In genomic region chr7:80360435-80360834, GRCm38 (mm10) we compare ENCODE assay signal across 20 mouse cellular contexts.
"Had no signal": no experiment of that assay in that cellular context is flagged by ENCODE, and none has a peak within 500 bp of the region (broad histone marks: within the 10 kb centered on the region; RNA-seq: fewer than 3 reads in every experiment).

No protein-coding gene starts in this region.

- H3K4me2 ChIP-seq: kidney, embryonic 15.5 days; liver, embryonic 13.5 days; lung, embryonic 14.5 days; midbrain, embryonic 13.5 days; neural tube, embryonic 13.5 days; stomach, embryonic 15.5 days had no signal

- H3K27ac ChIP-seq: kidney, embryonic 15.5 days; liver, embryonic 13.5 days; macrophage; midbrain, embryonic 10.5 days; midbrain, embryonic 13.5 days; neural tube, embryonic 13.5 days; stomach, embryonic 15.5 days had no signal

- H3K4me3 ChIP-seq: kidney, embryonic 15.5 days; liver, embryonic 13.5 days; midbrain, embryonic 10.5 days; midbrain, embryonic 13.5 days; myocyte; neural tube, embryonic 13.5 days; stomach, embryonic 15.5 days had no signal

- ATAC-seq: lung, postnatal 0 days; midbrain, embryonic 13.5 days; midbrain, embryonic 16.5 days had no signal

- H3K4me1 ChIP-seq: kidney, embryonic 15.5 days; liver, embryonic 13.5 days; stomach, embryonic 15.5 days had no signal

- H3K9me3 ChIP-seq: kidney, embryonic 15.5 days; liver, embryonic 13.5 days; megakaryocyte, embryonic 14.5 days; midbrain, embryonic 10.5 days; midbrain, embryonic 13.5 days; neural tube, embryonic 13.5 days; stomach, embryonic 15.5 days had no signal

- H3K9ac ChIP-seq: kidney, embryonic 15.5 days; liver, embryonic 13.5 days; lung, embryonic 14.5 days; midbrain, embryonic 13.5 days; neural tube, embryonic 13.5 days; stomach, embryonic 15.5 days had no signal

- DNase-seq: kidney, adult 8-10 months; kidney, postnatal 14 days; kidney, postnatal 4 days; liver, embryonic 13.5 days; lung, embryonic 14.5 days; retina, postnatal 1 day; right cerebral cortex, postnatal 25 days; spleen, adult 18-20 months; thymus, adult 18-20 months; thymus, postnatal 36 days had no signal

- H3K27me3 ChIP-seq: kidney, embryonic 15.5 days; liver, embryonic 13.5 days; megakaryocyte, embryonic 14.5 days; midbrain, embryonic 13.5 days; neural tube, embryonic 13.5 days; stomach, embryonic 15.5 days had no signal
